Mouse (Mus musculus) monocyte, adult 5-6 weeks (primary cell): ENCODE results near the gene Map3k11. TPM values are rescaled to one million over a fixed set of nuclear protein-coding genes. Genes with fewer than 3 reads are reported as not detected.

ENCODE experiments used
- ATAC-seq: fragments of 153-309, 156-312 bp; replicated peaks from 2 replicates; pipeline ENCODE4 v1.8.0; 2017; ENCODE audit warnings: mild to moderate bottlenecking; ENCODE audit not compliant: low TSS enrichment, insufficient number of reproducible peaks, severe bottlenecking, poor library complexity, low FRiP score
- total RNA-seq: library from RNA; stranded (forward); fragments of 200-1000, 200-491, 200-594 nt; gene quantifications from 3 replicates; pipeline ENCODE4 v1.2.3, GENCODE M21; 2017

Map3k11 gene
- total RNA-seq, 1 experiment from 2014 or later = 46.8 TPM

DNA sequence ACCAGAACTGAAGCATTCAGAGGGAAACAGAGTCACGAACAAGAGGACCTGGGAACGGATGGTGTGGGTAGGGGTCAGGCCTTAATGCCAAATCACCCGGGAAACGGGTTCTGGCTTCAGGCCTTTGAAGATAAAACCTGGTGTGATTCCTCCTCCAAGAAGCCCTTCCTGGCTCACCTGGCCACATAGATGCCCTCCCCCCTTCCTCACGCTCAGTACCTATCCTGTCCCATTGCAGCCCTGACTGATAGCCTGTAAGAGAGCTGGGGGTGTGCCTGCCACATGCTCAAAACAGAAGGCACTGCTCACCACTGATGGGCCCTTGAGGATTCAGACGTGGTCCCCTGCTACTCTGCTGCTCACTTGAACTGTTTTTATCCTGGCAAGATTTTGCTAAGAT lies 5.3 kb downstream of the Map3k11 start:
- ATAC-seq = no peak

- no peak for ATAC-seq
These were observed 7.4 kb downstream of the Map3k11 start for GRCm38 (mm10) chr19:5695849-5696462.

GRCm38 (mm10) chr19:5704163-5704800 lies 15.7 kb downstream of the Map3k11 start, which contains the start of gene Kcnk7:
Kcnk7 (plus strand) TSS chr19:5704367.
- peak; percentile 18; the same call in 1 of the 2 replicates for ATAC-seq

GRCm38 (mm10) chr19:5704801-5705571 lies 16.4 kb downstream of the Map3k11 start:
- ATAC-seq = peak; percentile 45

- no peak for ATAC-seq
These were observed 21.5 kb downstream of the Map3k11 start for GRCm38 (mm10) chr19:5710068-5710467.

DNA sequence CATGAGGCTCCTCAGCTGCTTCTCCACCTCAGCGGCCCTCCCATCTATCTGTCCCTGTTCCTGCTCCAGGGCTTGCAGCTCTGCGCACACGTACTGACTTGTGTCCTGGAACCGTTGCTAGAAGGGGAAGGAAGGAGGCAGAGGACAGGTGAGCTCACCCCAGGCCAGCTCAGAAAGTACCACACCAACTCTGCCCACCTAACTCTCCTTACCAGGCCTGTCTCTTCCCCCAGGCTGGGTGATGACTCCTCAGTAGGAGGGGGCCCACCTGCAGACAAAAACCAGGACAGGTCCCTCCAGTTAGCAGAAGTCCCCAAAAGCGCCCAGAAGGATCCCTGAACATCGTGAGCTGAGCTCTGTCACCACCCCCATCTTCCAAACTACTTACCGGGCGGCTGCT lies 22.0 kb downstream of the Map3k11 start:
- no peak for ATAC-seq

DNA sequence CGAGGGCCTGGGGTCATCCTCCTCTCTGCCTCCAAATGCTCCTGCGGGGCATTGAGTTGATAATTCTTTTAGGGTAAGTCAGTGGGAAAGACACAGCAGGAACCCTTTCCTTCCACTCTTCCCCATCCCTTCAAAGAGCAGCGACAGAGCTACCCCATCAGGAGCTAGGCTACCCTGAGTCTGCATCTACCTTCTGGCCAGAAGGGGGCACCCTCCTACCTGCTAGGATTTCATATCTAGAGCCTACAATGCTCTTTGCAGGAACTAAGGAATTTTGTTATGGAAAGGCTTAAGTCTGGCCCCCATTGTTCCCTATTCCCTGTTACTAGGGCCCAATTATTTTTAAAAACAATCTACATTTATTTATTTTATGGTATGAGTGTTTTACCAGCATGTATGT lies 22.7 kb downstream of the Map3k11 start:
- no peak for ATAC-seq

GRCm38 (mm10) chr19:5711907-5712460 lies 23.4 kb downstream of the Map3k11 start:
- peak; percentile 84 for ATAC-seq

- ATAC-seq = no peak
These were observed 24.7 kb downstream of the Map3k11 start for GRCm38 (mm10) chr19:5713255-5713654.

GRCm38 (mm10) chr19:5713730-5714129 lies 25.2 kb downstream of the Map3k11 start:
- ATAC-seq = peak; percentile 23; the same call in 1 of the 2 replicates

DNA sequence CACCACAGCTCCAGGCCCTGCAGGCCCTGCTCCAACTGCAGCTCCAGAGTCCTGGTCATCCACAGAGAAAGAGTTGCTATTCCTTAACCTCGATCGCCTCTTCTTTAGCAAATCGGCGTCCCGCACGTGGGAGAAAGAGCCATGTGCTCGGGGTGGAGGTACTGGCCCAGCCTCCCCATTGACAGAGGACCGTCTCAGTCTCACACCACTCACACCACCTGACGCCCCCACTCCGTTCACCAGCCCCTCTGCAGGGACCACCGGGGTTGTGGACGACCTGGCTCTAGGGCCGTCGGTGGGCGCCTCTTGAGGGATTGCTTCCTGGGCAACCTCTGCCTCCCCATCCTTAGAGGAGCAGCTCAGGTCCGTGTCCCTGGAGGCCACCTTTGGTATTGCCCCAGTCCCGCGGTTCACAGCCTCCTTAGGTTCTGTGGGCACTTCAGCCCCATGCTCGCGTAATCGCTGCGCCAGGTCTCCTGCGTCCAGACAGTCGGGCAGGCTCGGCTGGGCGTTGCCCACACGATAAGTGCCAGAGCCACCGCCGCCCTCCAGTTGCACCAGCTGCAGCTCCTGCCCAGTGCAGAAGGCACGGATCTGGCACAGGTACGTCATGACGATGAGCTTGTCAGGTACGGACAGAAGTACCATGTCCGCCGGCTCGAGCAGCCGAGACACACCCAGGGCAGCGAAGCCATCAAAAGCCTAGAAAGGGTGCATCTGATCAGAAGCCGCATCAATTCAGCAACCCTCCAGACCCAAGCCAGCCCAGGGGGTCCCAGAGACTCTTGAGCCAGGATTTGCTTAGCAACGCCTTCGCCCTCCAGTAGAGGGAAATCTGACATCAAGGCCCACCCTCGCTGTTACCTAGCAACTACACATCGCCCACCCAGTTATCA lies 27.5 kb downstream of the Map3k11 start:
- no peak for ATAC-seq

DNA sequence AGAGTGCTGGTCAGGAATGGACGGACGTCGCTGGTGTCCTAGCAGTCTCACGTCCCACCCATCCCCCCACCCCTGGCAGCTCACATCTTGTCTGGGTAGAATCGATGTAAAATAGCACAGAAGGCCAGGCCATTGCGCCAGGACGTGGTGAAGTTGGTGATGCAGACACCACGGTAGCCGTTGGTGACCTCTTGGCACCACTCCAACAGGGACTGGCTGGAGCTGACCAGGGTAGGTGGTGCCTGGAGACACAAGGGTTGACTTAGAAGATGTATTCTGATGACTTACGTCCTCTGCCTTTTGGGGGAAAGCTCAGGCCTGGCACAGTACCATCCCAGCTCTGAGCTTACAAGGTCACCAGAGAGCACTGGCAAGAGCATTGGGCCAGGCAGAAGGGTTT lies 28.4 kb downstream of the Map3k11 start:
- ATAC-seq = no peak

GRCm38 (mm10) chr19:5721233-5721632 lies 32.7 kb downstream of the Map3k11 start:
- ATAC-seq = no peak

- no peak for ATAC-seq
These were observed 34.4 kb downstream of the Map3k11 start for GRCm38 (mm10) chr19:5722848-5723425.

DNA sequence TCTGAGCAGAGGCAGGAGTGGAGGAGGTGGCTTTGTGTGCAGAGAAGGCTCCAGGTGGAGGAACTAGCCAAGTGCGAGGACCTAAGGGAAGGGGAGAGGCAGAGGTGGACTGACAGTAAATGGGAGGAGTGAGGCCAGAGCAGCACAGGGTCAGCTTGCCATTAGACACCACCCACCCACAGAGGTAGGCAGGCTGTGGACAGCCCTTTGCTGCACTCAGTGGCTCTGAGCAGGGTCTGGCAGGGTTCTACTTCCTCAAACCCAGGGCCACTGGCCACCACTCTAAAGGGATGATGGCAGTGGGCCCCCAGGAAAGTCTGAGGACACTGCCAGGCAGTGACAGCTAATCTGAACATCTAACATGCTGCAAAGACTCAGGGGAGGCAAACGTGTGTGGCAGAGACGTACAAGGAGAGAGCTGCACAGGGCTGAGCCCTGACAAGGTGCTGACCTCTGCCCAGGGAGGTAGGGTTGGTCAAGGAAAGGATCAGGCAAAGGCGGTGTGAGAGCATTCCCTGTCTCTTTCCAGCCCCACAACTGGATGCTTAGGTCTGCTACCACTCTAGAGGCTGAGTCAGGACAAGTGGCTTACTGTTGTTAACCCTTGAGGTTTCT lies 35.5 kb downstream of the Map3k11 start:
- ATAC-seq = no peak

DNA sequence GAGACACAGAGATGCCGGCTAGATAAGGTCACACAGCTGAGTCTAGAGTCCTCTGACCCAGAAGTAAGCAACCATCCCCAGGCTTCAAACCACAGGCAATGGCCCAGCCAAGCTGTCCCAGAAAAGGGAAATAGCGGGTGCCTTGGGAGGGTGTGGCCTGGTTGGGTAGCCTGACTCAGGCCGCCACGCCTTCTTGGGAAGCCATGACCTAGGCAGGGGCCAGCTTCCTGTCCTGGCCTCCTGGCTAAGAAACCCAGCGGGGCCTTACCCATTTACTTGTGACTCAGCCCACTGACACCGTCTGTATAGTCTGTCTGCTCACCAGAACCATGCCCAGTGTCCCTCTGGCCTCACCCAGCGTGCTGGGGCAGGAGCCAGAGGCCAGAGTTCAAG lies 36.0 kb downstream of the Map3k11 start:
- peak; percentile 65 for ATAC-seq

DNA sequence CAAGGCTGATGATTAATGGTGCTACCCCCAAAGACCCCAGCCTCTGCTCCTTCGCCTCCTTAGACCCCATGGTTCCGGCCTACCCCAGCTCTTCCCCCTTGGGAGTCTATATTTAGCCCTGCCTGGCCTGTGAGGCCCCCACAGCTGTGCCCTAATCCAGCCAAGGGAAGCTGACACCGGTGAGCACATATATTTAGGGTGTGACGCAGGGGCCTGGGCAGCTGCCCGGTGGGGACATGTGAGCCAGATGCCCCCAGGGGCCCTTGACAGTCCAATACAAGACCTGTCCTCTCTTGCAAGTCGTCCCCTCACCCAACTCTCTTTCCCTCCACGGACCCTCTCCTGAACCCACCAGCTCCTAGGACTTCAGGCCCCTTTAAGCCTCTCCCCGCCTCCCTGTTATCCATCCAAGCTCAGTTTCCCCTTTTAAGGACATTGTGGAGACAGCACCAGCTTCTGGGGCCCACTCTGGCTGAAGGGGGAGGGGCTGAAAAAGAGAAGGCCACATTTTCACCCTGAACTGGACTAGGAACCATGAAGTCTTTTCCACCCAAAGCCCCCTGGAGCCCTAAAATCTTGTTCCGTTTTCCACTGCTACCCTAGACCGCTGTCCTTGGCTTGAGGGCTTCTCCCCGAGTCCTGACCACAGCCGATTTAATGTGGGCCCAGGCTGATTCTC lies 36.6 kb downstream of the Map3k11 start:
- ATAC-seq = no peak
